Mouse (Mus musculus) liver, embryonic 14 days (tissue): ENCODE measurements around the gene Ylpm1. TPM values are rescaled to one million over a fixed set of nuclear protein-coding genes. Genes with fewer than 3 reads are reported as not detected.

ENCODE experiments used
- polyA plus RNA-seq: library from polyadenylated mRNA; depleted of rRNA; stranded (reverse); fragments of >200 nt; gene quantifications from 2 replicates; pipeline ENCODE4 v1.2.3, GENCODE M21; 2012; rRNA removed

The Ylpm1 gene
- polyA plus RNA-seq: 9.4 and 10.5 TPM in 2 replicates

DNA sequence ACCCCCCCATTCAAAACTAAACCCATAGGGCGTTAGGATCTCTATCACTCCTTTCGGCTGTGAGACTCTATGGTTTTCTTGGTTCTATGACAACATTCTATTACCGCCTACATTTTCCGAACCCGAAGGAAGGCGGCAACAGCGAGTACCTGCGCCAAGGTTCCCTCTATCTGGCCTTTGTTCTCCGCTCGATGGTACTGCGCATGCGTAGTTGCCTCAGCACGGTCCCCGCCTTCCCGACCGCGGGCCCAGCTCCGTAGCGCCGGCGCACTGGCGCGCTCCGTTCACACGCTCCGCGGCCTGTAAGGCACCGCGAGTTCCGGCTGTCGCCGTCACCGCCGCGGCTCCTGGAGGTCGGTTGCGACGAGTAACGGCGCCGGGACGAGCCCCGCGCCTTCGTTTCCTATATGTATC lies at the start of gene Ylpm1:
TSS of gene Ylpm1 (plus strand) at position 239 of the 414 bp plus-strand sequence.

DNA sequence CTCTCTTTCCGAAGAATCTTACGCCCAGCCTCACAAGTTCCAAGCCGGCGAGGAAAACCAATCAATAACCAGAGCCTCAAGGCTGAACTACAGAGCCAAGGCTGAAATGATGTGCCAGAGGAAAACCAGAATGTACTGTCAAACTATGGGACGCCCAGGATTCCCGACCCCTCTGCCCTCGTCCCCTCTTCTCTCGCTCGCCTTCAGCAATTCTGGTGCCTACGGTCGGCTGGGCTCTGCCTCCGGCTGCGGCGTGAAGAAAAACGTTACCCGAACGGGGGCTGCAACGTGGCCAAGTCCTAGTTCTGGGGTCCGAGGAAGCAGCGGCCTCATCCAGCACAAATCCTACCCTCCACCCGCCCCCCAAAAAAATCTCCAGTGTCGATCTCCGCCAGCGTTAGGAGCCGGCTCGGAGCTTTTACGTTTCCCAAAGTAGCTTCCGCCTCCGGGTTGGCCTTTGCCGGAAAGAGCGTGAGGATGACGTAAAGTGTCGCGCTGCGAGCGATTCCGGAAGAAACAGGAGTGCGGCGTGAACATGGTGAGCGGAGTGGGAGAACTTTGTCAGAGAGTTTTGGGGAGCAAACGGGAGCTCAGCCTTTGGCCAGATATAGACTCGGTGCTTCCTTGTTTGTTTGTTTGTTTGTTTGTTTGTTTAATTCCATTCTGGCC lies 25.6 kb upstream of the Ylpm1 start, which contains the start of the genes Fcf1 and Arel1:
TSS of gene Fcf1 (plus strand) at position 470 of the 669 bp plus-strand sequence.
TSS of gene Arel1 (minus strand) at position 473 of the 669 bp plus-strand sequence.

DNA sequence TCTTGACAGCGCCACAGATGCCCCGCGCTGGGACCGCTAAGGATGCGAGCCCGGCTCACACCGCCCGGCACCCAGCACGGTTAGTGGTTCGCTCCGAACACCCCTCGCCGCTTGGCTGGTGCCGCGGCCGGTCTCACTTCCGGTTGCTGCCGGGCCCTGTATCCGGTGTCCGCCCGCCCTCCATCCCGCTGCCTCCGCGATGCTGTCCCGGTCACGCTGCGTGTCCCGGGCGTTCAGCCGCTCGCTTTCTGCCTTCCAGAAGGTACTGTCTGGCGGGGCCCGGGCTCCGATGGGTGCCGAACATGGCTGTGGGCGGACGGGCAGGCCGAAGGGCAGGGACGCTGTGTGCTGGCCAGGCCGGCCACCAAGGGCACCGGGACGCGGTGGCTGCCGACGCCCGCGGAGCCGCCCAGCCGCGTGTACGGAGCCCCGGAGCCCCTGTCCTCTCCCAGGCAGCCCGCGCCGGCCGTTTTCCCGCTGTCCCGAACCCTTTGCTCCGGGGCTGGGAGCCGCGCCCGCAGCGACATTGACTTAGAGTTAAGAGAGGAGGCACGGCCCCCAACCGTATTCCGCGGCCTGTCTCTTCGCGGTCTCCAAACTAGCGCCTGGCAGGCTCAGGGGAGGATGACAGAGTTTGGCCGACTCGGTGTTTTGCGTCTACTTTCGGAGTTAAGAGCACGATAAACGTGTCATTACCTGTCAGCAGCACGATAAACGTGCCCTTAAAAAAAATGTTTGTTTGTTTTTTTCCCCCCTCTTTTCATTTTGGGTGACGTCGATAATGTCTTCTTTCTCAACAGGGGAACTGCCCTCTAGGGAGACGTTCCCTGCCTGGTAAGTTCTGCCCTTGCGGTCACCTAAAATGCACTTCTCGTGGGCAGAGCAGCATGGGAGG lies 114.8 kb downstream of the Ylpm1 start, which contains the start of the genes Prox2 and Dlst:
TSS of gene Prox2 (minus strand) at position 62 of the 895 bp plus-strand sequence.
TSS of gene Dlst (plus strand) at position 136 of the 895 bp plus-strand sequence.

Other genes with a start within 250 kb of the Ylpm1 start
- gene Npc2, start 223.2 kb upstream of the Ylpm1 start, polyA plus RNA-seq: 21.2 and 25.6 TPM in 2 replicates
- gene Isca2, start 223.1 kb upstream of the Ylpm1 start, polyA plus RNA-seq: 49.8 and 62.1 TPM in 2 replicates
- gene Ltbp2, start 119.8 kb upstream of the Ylpm1 start, polyA plus RNA-seq: 0.23 and 0.24 TPM in 2 replicates
- 98.4 and 99.3 TPM in 2 replicates for gene Fcf1, start 25.4 kb upstream of the Ylpm1 start, polyA plus RNA-seq
- 14.9 and 16.6 TPM in 2 replicates for gene Arel1, start 25.4 kb upstream of the Ylpm1 start, polyA plus RNA-seq
- gene Prox2, start 114.4 kb downstream of the Ylpm1 start, polyA plus RNA-seq: 1.2 and 1.5 TPM in 2 replicates
- 75.3 and 82.3 TPM in 2 replicates for gene Dlst, start 114.5 kb downstream of the Ylpm1 start, polyA plus RNA-seq
- 0.25 and 0.36 TPM in 2 replicates for gene Rps6kl1, start 154.9 kb downstream of the Ylpm1 start, polyA plus RNA-seq
- gene Pgf, start 181.5 kb downstream of the Ylpm1 start, polyA plus RNA-seq: 0.22 and 0.31 TPM in 2 replicates
- 45.4 and 47.4 TPM in 2 replicates for gene Eif2b2, start 223.2 kb downstream of the Ylpm1 start, polyA plus RNA-seq